Comparison of ENCODE assay signal across 13 mouse cellular contexts in the genomic region with DNA sequence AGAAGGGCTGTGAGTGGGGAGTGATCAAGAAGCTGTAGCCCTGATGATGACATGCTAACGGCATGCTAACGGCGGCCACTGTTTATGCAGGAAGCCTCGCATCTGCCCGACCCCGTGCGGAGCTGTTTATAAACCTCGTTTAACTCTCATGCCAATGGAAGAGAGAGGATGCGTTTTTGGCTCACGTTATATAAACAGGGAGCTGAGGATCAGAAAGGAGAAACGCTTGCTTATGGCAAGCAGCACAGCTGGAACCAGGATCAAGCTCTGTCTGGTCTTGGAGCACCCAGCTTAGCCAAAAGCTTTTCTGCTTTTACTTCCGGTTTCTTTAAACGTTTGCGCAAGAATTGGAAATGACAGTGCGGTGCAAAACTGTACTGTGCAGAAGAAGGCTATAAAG. TPM values are rescaled to one million over a fixed set of nuclear protein-coding genes. Genes with fewer than 3 reads are reported as not detected.
A peak's percentile ranks its signal among the peaks of the same experiment; 100 is the strongest.
DNase-seq lines count a peak whose midpoint lies in the region; ATAC-seq and TF ChIP-seq lines count a peak whose summit lies in the region.
"Had no signal": no experiment of that assay in that cellular context is flagged by ENCODE, and none has a peak within 500 bp of the region (broad histone marks: within the 10 kb centered on the region; RNA-seq: fewer than 3 reads in every experiment).

No protein-coding gene starts in this region.

- no peaks in the 10 kb centered on the region for H3K27me3 ChIP-seq in thymus, adult 2 months (ENCODE audit: control insufficient read depth, insufficient read depth, low read length)

- H3K36me3 ChIP-seq in thymus, adult 2 months (ENCODE audit: control insufficient read depth, insufficient read depth, low read length): no peaks in the 10 kb centered on the region
- H3K36me3 ChIP-seq: midbrain, embryonic 10.5 days had no signal

- H3K4me3 ChIP-seq in thymus, adult 2 months (ENCODE audit: control insufficient read depth, insufficient read depth, low read length): peak overlapping the region; percentile 43; the same call in 1 of the 2 replicates
- H3K4me3 ChIP-seq: gastrocnemius, adult 2 months; midbrain, embryonic 10.5 days had no signal

- TF ChIP-seq POLR2A in thymus, adult 2 months (IDR thresholded peaks at IDR 0.05; ENCODE audit: control insufficient read depth, extremely low read depth, insufficient read depth, low read length, poor library complexity): no peak

- no peak overlapping the region for H3K27ac ChIP-seq in thymus, adult 2 months (ENCODE audit: control insufficient read depth, insufficient read depth, low read length)
- H3K27ac ChIP-seq: gastrocnemius, adult 2 months; midbrain, embryonic 10.5 days had no signal

- H3K4me1 ChIP-seq in thymus, adult 2 months (replicated peaks; ENCODE audit: control insufficient read depth, insufficient read depth, low read length): no peaks in the 10 kb centered on the region; the same call in 1 of the 2 replicates
- H3K4me1 ChIP-seq: midbrain, embryonic 10.5 days had no signal

- WGBS in thymus, adult 2 months: 64% methylated on average over 15 of the region's 15 CpGs

- ATAC-seq in inflammation-experienced regulatory T-cells, adult 6 months: no peak

- TF ChIP-seq CTCF in thymus, adult 2 months (IDR thresholded peaks at IDR 0.05; ENCODE audit: borderline replicate concordance, control insufficient read depth, extremely low read depth, insufficient read depth, low read length, poor library complexity): no peak

- DNase-seq in thymus, adult 2 months: no peak
- DNase-seq in thymus, postnatal 14 days: no peak
- DNase-seq in induced T-regulatory cell, adult 2 months (ENCODE audit: low read depth): peak; percentile 8
- peak; percentile 59 for DNase-seq in lung, postnatal 25 days (ENCODE audit: low spot score)
- DNase-seq in kidney, postnatal 4 days: no peak
- no peak for DNase-seq in adrenal gland, postnatal 25 days
- DNase-seq: gastrocnemius, adult 2 months; right cerebral cortex, postnatal 25 days had no signal

RNA-seq across cellular contexts. Expression of gene Cyp2c23, which starts 20.2 kb away (rescaled TPM):
- 0.31 TPM in 1 of 2 replicates, not detected in the other for polyA plus RNA-seq in thymus, adult 2 months (2012; rRNA removed)
- polyA plus RNA-seq in inflammation-experienced regulatory T-cells, adult 6 months (2017; shearing (Covaris generic)): not detected
- total RNA-seq in adrenal gland, postnatal 25 days (2021): 1.4 and 3.9 TPM in 2 replicates
- total RNA-seq: gastrocnemius, adult 2 months; layer of hippocampus, adult 18-20 months had no signal
- polyA plus RNA-seq: heart, embryonic 14.5 days; midbrain, embryonic 10.5 days; neural tube, embryonic 14.5 days had no signal

RNA-seq across cellular contexts. Expression of gene Cpn1, which starts 22.4 kb away (rescaled TPM):
- 0.27 and 0.45 TPM in 2 replicates for polyA plus RNA-seq in thymus, adult 2 months (2012; rRNA removed)
- polyA plus RNA-seq in inflammation-experienced regulatory T-cells, adult 6 months (2017; shearing (Covaris generic)): not detected
- 0.67 TPM in 1 of 2 replicates, not detected in the other for total RNA-seq in adrenal gland, postnatal 25 days (2021)
- total RNA-seq: gastrocnemius, adult 2 months had no signal

Comparison
In these comparisons a context has a peak if more than half of its experiments do, and no peak if none do; other contexts are left out.
1. DNase-seq: peak in induced T-regulatory cell, adult 2 months (single experiment) and lung, postnatal 25 days (single experiment); none in thymus, adult 2 months (single experiment), thymus, postnatal 14 days (single experiment), kidney, postnatal 4 days (0 of 2) and adrenal gland, postnatal 25 days (single experiment).